Mouse (Mus musculus) forebrain, embryonic 12.5 days (tissue): ENCODE results near the gene Nudc. TPM values are rescaled to one million over a fixed set of nuclear protein-coding genes. Genes with fewer than 3 reads are reported as not detected.

Experiments used
- microRNA-seq: library from miRNA; unstranded; fragments of <30 nt; microRNA quantifications from one replicate; pipeline ENCODE4, GENCODE M21; 2017
- polyA plus RNA-seq: library from polyadenylated mRNA; unstranded; fragments of >200 nt; fragmentation: Nextera tagmentation; extraction: Ambion mirVana; gene quantifications from 2 replicates; pipeline ENCODE4 v1.2.1, GENCODE M21; 2016

Nudc gene
- polyA plus RNA-seq, 1 experiment from 2014 or later: 406 TPM

Small RNAs within 50 kb of the gene (microRNA-seq; reads per million reads assigned to microRNA genes)
- not detected for gene Gm23158

Other genes with a start within 250 kb of the Nudc start
- 21.1 and 22.9 TPM in 2 replicates for gene Wdtc1, start 192.5 kb downstream of the Nudc start, polyA plus RNA-seq
- gene Slc9a1, start 176.3 kb downstream of the Nudc start, polyA plus RNA-seq: 7.2 and 8.3 TPM in 2 replicates
- 0.24 and 0.50 TPM in 2 replicates for gene Tent5b, start 65.9 kb downstream of the Nudc start, polyA plus RNA-seq
- gene Trnp1, start 47.4 kb downstream of the Nudc start, polyA plus RNA-seq: 0.97 and 2.2 TPM in 2 replicates
- gene Kdf1, start 27.0 kb downstream of the Nudc start, polyA plus RNA-seq: 1.4 and 1.7 TPM in 2 replicates
- gene Nr0b2, start 7.4 kb upstream of the Nudc start, polyA plus RNA-seq: not detected in 2 replicates
- 8.7 and 9.8 TPM in 2 replicates for gene Gpatch3, start 28.7 kb upstream of the Nudc start, polyA plus RNA-seq
- gene Gpn2, start 38.4 kb upstream of the Nudc start, polyA plus RNA-seq: 26.0 and 26.6 TPM in 2 replicates
- gene Sfn, start 56.2 kb upstream of the Nudc start, polyA plus RNA-seq: 3.9 and 6.8 TPM in 2 replicates
- gene Zdhhc18, start 104.2 kb upstream of the Nudc start, polyA plus RNA-seq: 2.8 and 4.6 TPM in 2 replicates
- gene Pigv, start 126.7 kb upstream of the Nudc start, polyA plus RNA-seq: 17.3 and 18.0 TPM in 2 replicates
- 50.4 and 51.5 TPM in 2 replicates for gene Arid1a, start 210.8 kb upstream of the Nudc start, polyA plus RNA-seq